Mouse (Mus musculus): Measurements from ENCODE around the gene Olfr27.

The Olfr27 gene

DNA sequence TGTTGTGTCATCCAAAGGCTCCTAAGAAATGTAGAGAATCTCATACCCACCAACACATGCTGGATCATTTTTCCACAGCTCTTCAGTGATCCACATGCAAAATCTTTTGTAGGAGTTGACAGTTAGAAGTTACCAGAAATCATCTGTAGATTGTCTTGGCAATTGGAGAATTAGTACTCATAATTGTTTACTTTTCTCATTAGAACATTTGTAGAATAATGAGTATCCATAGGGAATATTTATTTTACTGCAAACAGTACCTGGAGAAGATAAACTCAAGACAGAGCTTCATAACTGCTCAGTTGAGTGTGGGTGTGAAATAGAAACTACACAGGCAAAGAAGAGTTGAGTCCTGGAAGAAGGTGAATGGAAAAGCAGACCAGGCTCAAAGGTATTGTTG is at the start of gene Olfr27:
Gene Olfr27 (plus strand): TSS at position 301 of the 400 bp plus-strand sequence.
- no peak for DNase-seq (ENCODE audit: low spot score)

DNA sequence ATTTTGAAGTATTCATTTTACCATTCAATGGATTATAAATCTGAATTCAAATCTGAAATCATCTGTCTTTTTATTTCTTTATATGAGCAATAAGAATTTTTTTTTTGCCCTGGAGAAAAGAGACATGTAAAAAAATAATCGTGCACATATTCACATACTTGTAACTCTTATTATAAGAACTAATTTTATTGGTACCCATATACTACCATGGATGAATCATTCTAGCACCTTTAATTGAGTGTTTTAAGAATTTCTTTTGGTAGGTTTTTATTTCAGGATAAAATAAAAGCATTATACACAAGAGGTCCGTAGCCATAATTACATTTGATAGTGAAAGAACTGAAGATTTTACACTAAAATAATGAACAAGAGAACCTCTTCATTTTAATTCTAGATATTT is 49.1 kb upstream of the Olfr27 start, which contains the start of gene Olfr938:
Gene Olfr938 (minus strand): TSS at position 101 of the 400 bp plus-strand sequence.
- no peak for DNase-seq (ENCODE audit: low spot score)

DNA sequence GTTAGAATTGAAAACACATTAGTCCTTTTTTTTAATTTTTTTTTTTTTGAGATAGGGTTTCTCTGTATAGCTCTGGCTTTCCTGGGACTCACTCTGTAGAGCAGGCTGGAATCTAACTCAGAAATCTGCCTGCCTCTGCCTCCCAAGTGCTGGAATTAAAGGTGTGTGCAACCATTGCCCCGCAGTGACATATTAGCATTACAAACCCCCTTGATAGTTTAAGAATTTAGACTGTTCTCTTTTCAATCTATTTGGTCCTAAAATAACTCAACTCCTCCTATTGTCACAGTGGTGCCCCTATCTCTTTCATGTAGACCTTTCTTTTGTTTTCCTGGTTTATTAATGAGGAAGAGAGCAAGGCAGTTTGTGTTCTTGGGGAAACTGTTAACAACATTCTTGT is 605 bp upstream of the Olfr27 start:
- DNase-seq (ENCODE audit: low spot score) = no peak

DNA sequence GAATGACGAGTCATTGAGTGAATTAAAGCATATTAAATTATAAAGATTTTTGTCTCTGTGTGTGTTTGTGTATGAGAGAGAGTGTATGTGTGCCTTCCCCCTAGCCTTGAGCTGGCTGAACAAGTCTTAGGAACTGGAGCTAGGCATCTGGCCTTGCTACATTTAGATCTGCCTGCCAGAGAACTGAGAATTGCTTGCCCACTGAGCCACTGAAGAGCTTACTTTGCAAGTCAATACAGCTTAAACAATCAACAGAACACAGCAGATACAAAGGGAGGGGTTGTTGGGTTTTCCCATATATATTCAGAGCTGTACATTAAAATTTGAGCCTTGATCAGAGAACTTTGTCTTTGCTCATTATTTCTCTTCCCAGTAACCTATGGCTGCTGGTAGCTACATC is 24.5 kb downstream of the Olfr27 start:
- DNase-seq (ENCODE audit: low spot score) = no peak

DNA sequence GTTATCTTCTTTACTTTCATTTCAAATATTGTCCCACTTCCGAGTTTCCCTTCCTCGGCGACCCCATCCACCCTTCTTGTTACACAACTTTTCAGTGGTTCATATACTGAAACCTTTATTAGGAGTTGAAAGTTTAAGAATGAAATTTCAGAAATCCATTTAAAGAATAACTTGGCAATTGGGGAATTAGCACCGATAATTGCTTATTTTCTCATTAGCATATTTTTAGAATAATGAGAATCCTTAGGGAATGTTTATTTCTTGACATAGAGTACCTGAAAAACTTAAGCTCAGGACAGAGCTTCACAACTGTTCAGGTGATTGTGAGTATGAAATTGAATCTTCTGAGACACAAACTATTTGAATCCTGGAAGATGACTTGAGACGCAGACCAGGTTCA is 38.1 kb downstream of the Olfr27 start, which contains the start of gene Olfr943:
Gene Olfr943 (plus strand): TSS at position 301 of the 400 bp plus-strand sequence.
- no peak for DNase-seq (ENCODE audit: low spot score)
